Mouse (Mus musculus): ENCODE measurements around the gene Cbx6. TPM values are rescaled to one million over a fixed set of nuclear protein-coding genes. Genes with fewer than 3 reads are reported as not detected.

Gene Cbx6
- total and polyA plus RNA-seq, 2 experiments = 1.2 to 3.7 TPM

DNA sequence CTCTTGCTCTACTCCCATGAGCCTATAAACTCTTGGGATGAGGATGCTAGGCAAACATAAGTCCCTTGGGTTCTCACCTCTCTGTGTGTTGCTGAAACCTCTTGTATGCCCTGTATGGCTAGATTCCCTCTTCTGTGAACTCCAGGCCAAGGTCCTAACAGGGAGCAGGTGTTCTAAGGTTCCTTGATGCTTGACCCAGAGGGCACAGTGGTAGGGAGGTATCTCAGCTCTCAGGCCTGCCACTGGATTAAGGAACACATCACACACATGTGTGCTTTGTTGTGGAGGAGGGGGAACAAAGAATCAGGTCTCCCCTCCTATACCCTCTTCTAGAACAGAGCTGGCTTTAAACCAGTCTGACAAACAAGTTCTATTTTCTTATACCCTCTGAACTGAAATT lies 56.7 kb downstream of the Cbx6 start, which contains the start of gene Dnal4:
Gene Dnal4, minus strand, starts transcription at position 101 of the 400 bp plus-strand sequence.
- TF ChIP-seq POLR2A (IDR thresholded peaks at IDR 0.05; ENCODE audit: extremely low read depth, insufficient read depth, low read length) = no peak
- TF ChIP-seq CTCF (IDR thresholded peaks at IDR 0.05; ENCODE audit: low read depth, low read length) = no peak
- no peaks in the 10 kb centered on the region for H3K79me2 ChIP-seq (ENCODE audit: control insufficient read depth, insufficient read depth, low read length)
- H3K27me3 ChIP-seq (ENCODE audit: control insufficient read depth, insufficient read depth, low read length) = no peaks in the 10 kb centered on the region
- H3K27ac ChIP-seq (replicated peaks; ENCODE audit: insufficient read depth, low read depth, low read length) = no peak within 1 kb of the TSS
- H3K36me3 ChIP-seq (ENCODE audit: control insufficient read depth, insufficient read depth, low read length) = no peaks in the 10 kb centered on the region
- H3K4me3 ChIP-seq (ENCODE audit: insufficient read depth, low read depth, low read length) = no peak within 1 kb of the TSS
- no peak within 1 kb of the TSS for H3K9ac ChIP-seq (ENCODE audit: low read depth, low read length)
- H3K4me1 ChIP-seq (ENCODE audit: control insufficient read depth, insufficient read depth, low read length) = no peaks in the 10 kb centered on the region; the same call in 1 of the 2 replicates
- DNase-seq (ENCODE audit: extremely low read depth, low read depth, low spot score) = no peak

DNA sequence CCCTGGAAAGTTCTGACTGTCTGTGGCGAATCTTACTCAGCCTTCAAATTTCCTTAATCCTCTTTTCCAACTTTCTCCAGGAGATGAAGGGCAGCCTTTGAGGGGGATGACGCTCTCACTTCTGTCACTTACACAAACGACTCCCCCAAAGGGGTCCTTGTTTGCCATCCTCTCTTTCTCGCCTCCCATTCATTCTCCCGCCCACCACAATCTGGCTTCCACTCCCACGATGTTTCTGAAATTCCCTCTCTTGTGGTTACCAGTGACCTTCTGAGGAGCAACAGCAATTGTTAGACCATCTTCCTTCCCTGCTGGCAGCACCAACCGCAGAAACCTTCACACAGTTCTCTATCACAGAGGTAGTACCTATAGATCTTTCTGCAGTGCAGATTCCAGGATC lies 58.8 kb downstream of the Cbx6 start:
- Histone ChIP-seq H3K79me2 (ENCODE audit: control insufficient read depth, insufficient read depth, low read length) (no peaks in the 10 kb centered on the region), H3K9ac (ENCODE audit: low read depth, low read length) (no peak overlapping the region), H3K27ac (replicated peaks; ENCODE audit: insufficient read depth, low read depth, low read length) (no peak overlapping the region), H3K4me3 (ENCODE audit: insufficient read depth, low read depth, low read length) (no peak overlapping the region), H3K27me3 (ENCODE audit: control insufficient read depth, insufficient read depth, low read length) (no peaks in the 10 kb centered on the region), H3K4me1 (ENCODE audit: control insufficient read depth, insufficient read depth, low read length) (no peaks in the 10 kb centered on the region; the same call in 1 of the 2 replicates), H3K36me3 (ENCODE audit: control insufficient read depth, insufficient read depth, low read length) (no peaks in the 10 kb centered on the region)
- no peak for DNase-seq (ENCODE audit: extremely low read depth, low read depth, low spot score)
- TF ChIP-seq CTCF (IDR thresholded peaks at IDR 0.05; ENCODE audit: low read depth, low read length) (no peak), POLR2A (IDR thresholded peaks at IDR 0.05; ENCODE audit: extremely low read depth, insufficient read depth, low read length) (no peak)
- WGBS = 65% methylated on average over 7 of the region's 7 CpGs

DNA sequence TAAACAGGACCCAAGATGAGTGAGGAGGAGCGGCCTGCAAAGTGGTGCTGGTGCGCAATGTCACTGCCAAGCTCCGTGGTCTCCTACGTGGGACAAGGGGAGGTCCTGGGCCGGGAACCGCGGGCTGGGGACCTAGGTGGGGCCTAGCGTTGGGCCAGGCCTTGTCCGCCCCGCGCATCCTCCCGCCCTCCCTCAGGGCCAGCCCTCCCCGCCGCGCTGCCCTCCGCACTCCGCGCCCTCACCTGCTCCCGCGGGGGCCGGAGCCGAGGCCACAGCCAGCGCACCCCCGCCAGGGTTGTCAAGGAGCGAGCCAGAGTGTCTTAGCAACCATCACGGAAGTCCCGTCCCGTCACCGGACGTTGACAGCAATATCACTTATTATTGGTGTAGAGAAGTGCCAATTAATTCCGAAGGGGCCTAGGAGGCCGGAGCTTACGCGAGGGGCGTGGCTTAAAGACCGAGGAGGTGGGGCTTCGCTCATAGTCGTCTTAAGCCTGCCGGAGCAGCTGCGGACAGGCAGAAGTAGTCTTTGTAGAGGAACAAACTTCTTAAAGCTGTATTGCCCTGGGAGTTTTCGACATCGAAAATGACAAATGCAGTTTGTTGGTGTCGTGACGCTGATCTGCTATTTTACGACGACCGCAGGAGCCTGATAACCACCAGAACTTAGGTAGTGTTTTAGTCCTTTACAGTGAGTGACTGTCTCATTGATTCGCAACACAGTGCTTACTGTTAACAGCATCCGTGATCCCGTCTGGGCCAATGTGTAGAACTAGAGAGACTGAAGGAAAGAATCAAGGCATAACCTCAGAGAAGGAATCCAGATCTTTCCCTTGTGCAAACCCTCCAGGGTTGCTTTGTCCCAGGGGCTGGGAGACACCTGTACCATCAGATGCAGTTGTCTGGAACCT lies 60.1 kb downstream of the Cbx6 start:
- Histone ChIP-seq H3K4me3 (ENCODE audit: insufficient read depth, low read depth, low read length) (peak overlapping the region; percentile 75), H3K79me2 (ENCODE audit: control insufficient read depth, insufficient read depth, low read length) (no peaks in the 10 kb centered on the region), H3K27me3 (ENCODE audit: control insufficient read depth, insufficient read depth, low read length) (no peaks in the 10 kb centered on the region), H3K27ac (replicated peaks; ENCODE audit: insufficient read depth, low read depth, low read length) (peak overlapping the region; percentile 2), H3K4me1 (ENCODE audit: control insufficient read depth, insufficient read depth, low read length) (no peaks in the 10 kb centered on the region; the same call in 1 of the 2 replicates), H3K36me3 (ENCODE audit: control insufficient read depth, insufficient read depth, low read length) (no peaks in the 10 kb centered on the region), H3K9ac (ENCODE audit: low read depth, low read length) (peak overlapping the region; percentile 76)
- 1% methylated on average over 44 of the region's 50 CpGs for WGBS
- DNase-seq (ENCODE audit: extremely low read depth, low read depth, low spot score) = peak; percentile 97
- TF ChIP-seq CTCF (IDR thresholded peaks at IDR 0.05; ENCODE audit: low read depth, low read length) (no peak), POLR2A (IDR thresholded peaks at IDR 0.05; ENCODE audit: extremely low read depth, insufficient read depth, low read length) (peak; percentile 1; the same call in 1 of the 2 replicates)

Other genes with a start within 250 kb of the Cbx6 start
- 0.09 TPM in 1 of 2 replicates, not detected in the other for gene Dmc1, start 229.6 kb downstream of the Cbx6 start, total RNA-seq (2014; rRNA removed)
- gene Dmc1, start 229.6 kb downstream of the Cbx6 start, polyA plus RNA-seq (2012; rRNA removed) = not detected in 2 replicates
- gene Fam227a, start 175.7 kb downstream of the Cbx6 start, total RNA-seq (2014; rRNA removed) = 0.83 and 1.1 TPM in 2 replicates
- 0.14 and 0.20 TPM in 2 replicates for gene Fam227a, start 175.7 kb downstream of the Cbx6 start, polyA plus RNA-seq (2012; rRNA removed)
- 6.6 and 6.8 TPM in 2 replicates for gene Cby1, start 175.5 kb downstream of the Cbx6 start, total RNA-seq (2014; rRNA removed)
- gene Cby1, start 175.5 kb downstream of the Cbx6 start, polyA plus RNA-seq (2012; rRNA removed) = 3.3 and 4.4 TPM in 2 replicates
- 46.0 and 52.8 TPM in 2 replicates for gene Tomm22, start 163.8 kb downstream of the Cbx6 start, total RNA-seq (2014; rRNA removed)
- gene Tomm22, start 163.8 kb downstream of the Cbx6 start, polyA plus RNA-seq (2012; rRNA removed) = 22.2 and 23.9 TPM in 2 replicates
- gene Josd1, start 146.8 kb downstream of the Cbx6 start, total RNA-seq (2014; rRNA removed) = 19.0 and 25.6 TPM in 2 replicates
- 21.9 and 22.6 TPM in 2 replicates for gene Josd1, start 146.8 kb downstream of the Cbx6 start, polyA plus RNA-seq (2012; rRNA removed)
- gene Gtpbp1, start 143.8 kb downstream of the Cbx6 start, total RNA-seq (2014; rRNA removed) = 8.1 and 8.5 TPM in 2 replicates
- gene Gtpbp1, start 143.8 kb downstream of the Cbx6 start, polyA plus RNA-seq (2012; rRNA removed) = 12.8 and 13.2 TPM in 2 replicates
- gene Sun2, start 92.2 kb downstream of the Cbx6 start, total RNA-seq (2014; rRNA removed) = 33.9 and 45.8 TPM in 2 replicates
- 29.7 and 33.4 TPM in 2 replicates for gene Sun2, start 92.2 kb downstream of the Cbx6 start, polyA plus RNA-seq (2012; rRNA removed)
- gene Dnal4, start 56.8 kb downstream of the Cbx6 start, total RNA-seq (2014; rRNA removed) = 4.5 and 6.2 TPM in 2 replicates
- 14.2 and 14.9 TPM in 2 replicates for gene Dnal4, start 56.8 kb downstream of the Cbx6 start, polyA plus RNA-seq (2012; rRNA removed)
- gene Nptxr, start 29.9 kb downstream of the Cbx6 start, total RNA-seq (2014; rRNA removed) = 0.09 and 0.20 TPM in 2 replicates
- gene Nptxr, start 29.9 kb downstream of the Cbx6 start, polyA plus RNA-seq (2012; rRNA removed) = 0.11 and 0.19 TPM in 2 replicates
- gene Npcd, start 451 bp downstream of the Cbx6 start, total RNA-seq (2014; rRNA removed) = not detected in 2 replicates
- 0.26 TPM in 1 of 2 replicates, not detected in the other for gene Npcd, start 451 bp downstream of the Cbx6 start, polyA plus RNA-seq (2012; rRNA removed)
- 2.6 and 3.6 TPM in 2 replicates for gene Apobec3, start 57.0 kb upstream of the Cbx6 start, total RNA-seq (2014; rRNA removed)
- 1.5 and 2.4 TPM in 2 replicates for gene Apobec3, start 57.0 kb upstream of the Cbx6 start, polyA plus RNA-seq (2012; rRNA removed)
- gene Cbx7, start 136.4 kb upstream of the Cbx6 start, total RNA-seq (2014; rRNA removed) = 4.0 and 4.4 TPM in 2 replicates
- gene Cbx7, start 136.4 kb upstream of the Cbx6 start, polyA plus RNA-seq (2012; rRNA removed) = 7.5 and 10.1 TPM in 2 replicates
- 0.65 and 1.6 TPM in 2 replicates for gene Pdgfb, start 180.3 kb upstream of the Cbx6 start, total RNA-seq (2014; rRNA removed)
- 1.0 and 1.2 TPM in 2 replicates for gene Pdgfb, start 180.3 kb upstream of the Cbx6 start, polyA plus RNA-seq (2012; rRNA removed)